ENCODE assay signal across 9 mouse cellular contexts in the genomic region with DNA sequence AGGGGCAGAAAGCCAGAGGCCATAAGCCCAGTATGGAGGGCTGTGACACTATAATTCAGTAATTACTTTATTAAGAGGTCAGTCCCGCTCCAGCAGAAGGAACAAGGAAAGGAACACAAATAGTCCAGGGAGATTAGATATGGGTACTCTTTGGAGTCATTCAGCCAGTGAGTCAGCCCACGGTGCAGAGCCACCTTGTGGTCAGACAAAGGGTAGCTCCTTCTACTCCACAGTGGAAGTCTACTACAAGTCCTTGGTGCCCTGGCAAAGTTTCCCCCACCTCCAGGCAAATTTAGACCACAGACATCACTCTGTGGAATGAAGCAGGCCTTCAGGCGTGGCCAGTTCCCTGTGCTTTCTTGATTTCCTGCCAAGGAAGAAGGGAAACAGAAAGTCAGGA. TPM values are rescaled to one million over a fixed set of nuclear protein-coding genes. Genes with fewer than 3 reads are reported as not detected.
A peak's percentile ranks its signal among the peaks of the same experiment; 100 is the strongest.
DNase-seq lines count a peak whose midpoint lies in the region; ATAC-seq lines count a peak whose summit lies in the region.
"Had no signal": no experiment of that assay in that cellular context is flagged by ENCODE, and none has a peak within 500 bp of the region (broad histone marks: within the 10 kb centered on the region; RNA-seq: fewer than 3 reads in every experiment).

No protein-coding gene starts in this region.

- ATAC-seq in midbrain, embryonic 12.5 days (ENCODE audit: low FRiP score, low read depth) = 0 out of 2 replicates have a peak, but pooled peaks have one; percentile 44
- ATAC-seq in midbrain, embryonic 16.5 days = no peak
- peak; percentile 43; the same call in 1 of the 2 replicates for ATAC-seq in hindbrain, embryonic 15.5 days (ENCODE audit: low FRiP score, low read depth)

- peaks cover 25% of the 10 kb centered on the region for H3K36me3 ChIP-seq in midbrain, embryonic 12.5 days
- H3K36me3 ChIP-seq in midbrain, embryonic 16.5 days (ENCODE audit: control insufficient read depth, insufficient read depth, low read length) = peaks cover 21% of the 10 kb centered on the region
- H3K36me3 ChIP-seq in hindbrain, embryonic 15.5 days = peaks cover 13% of the 10 kb centered on the region

- H3K27me3 ChIP-seq in midbrain, embryonic 12.5 days = peaks cover 15% of the 10 kb centered on the region
- H3K27me3 ChIP-seq in midbrain, embryonic 16.5 days (ENCODE audit: control insufficient read depth, insufficient read depth, low read depth, low read length) = peaks cover 1% of the 10 kb centered on the region; the same call in 1 of the 2 replicates
- H3K27me3 ChIP-seq in hindbrain, embryonic 15.5 days = 0 out of 2 replicates have a peak, but pooled peaks cover 4% of the 10 kb centered on the region

- 29% methylated on average over 3 of the region's 3 CpGs for WGBS in midbrain, embryonic 12.5 days
- 35% methylated on average over 3 of the region's 3 CpGs for WGBS in midbrain, embryonic 16.5 days
- 50% methylated on average over 3 of the region's 3 CpGs for WGBS in hindbrain, embryonic 15.5 days

- no peak overlapping the region for H3K9ac ChIP-seq in midbrain, embryonic 12.5 days (replicated peaks)
- H3K9ac ChIP-seq in midbrain, embryonic 16.5 days (ENCODE audit: low read depth, low read length) = no peak overlapping the region
- H3K9ac ChIP-seq in hindbrain, embryonic 15.5 days = no peak overlapping the region

- no peak overlapping the region for H3K27ac ChIP-seq in midbrain, embryonic 12.5 days (replicated peaks)
- no peak overlapping the region for H3K27ac ChIP-seq in midbrain, embryonic 16.5 days (ENCODE audit: low read length)
- no peak overlapping the region for H3K27ac ChIP-seq in hindbrain, embryonic 15.5 days (replicated peaks)

- intact Hi-C loops in left cerebral cortex, postnatal 25 days (cut with DNase I) = loop anchor here (2.0 to 5.0 kb wide), 2 partner anchors 85 to 217 kb away; no protein-coding TSS in a partner anchor

- no peaks in the 10 kb centered on the region for H3K9me3 ChIP-seq in midbrain, embryonic 12.5 days
- no peaks in the 10 kb centered on the region for H3K9me3 ChIP-seq in midbrain, embryonic 16.5 days (replicated peaks; ENCODE audit: control insufficient read depth, low read length, poor library complexity, severe bottlenecking)
- H3K9me3 ChIP-seq in hindbrain, embryonic 15.5 days = no peaks in the 10 kb centered on the region

- H3K4me2 ChIP-seq in midbrain, embryonic 12.5 days (replicated peaks) = no peak overlapping the region
- no peak overlapping the region for H3K4me2 ChIP-seq in midbrain, embryonic 16.5 days (ENCODE audit: low read length)
- no peak overlapping the region for H3K4me2 ChIP-seq in hindbrain, embryonic 15.5 days

- no peak overlapping the region for H3K4me3 ChIP-seq in midbrain, embryonic 12.5 days
- H3K4me3 ChIP-seq in midbrain, embryonic 16.5 days (ENCODE audit: low read depth, low read length) = no peak overlapping the region
- H3K4me3 ChIP-seq in hindbrain, embryonic 15.5 days = no peak overlapping the region

- H3K4me1 ChIP-seq in midbrain, embryonic 12.5 days = no peaks in the 10 kb centered on the region
- H3K4me1 ChIP-seq in midbrain, embryonic 16.5 days (ENCODE audit: control insufficient read depth, insufficient read depth, low read length) = no peaks in the 10 kb centered on the region
- H3K4me1 ChIP-seq in hindbrain, embryonic 15.5 days (replicated peaks) = peaks cover 10% of the 10 kb centered on the region; the same call in 1 of the 2 replicates

- peak; percentile 68 for DNase-seq in adrenal gland, adult 2 months
- DNase-seq in gastrocnemius, adult 18-20 months (ENCODE audit: low spot score) = peak; percentile 85
- DNase-seq in left cerebral cortex, postnatal 25 days (ENCODE audit: low spot score in 2 of 2) = peak; percentile 46 to 56
- peak; percentile 14 to 33 for DNase-seq in natural killer cell, adult 2 months (ENCODE audit: low spot score in 2 of 2)
- peak; percentile 58 for DNase-seq in thymus, postnatal 4 days

RNA-seq across cellular contexts. Expression of a gene that starts 0.8 kb away (rescaled TPM):
- polyA plus RNA-seq in midbrain, embryonic 12.5 days (2016; fragmentation: Nextera tagmentation; extraction: Ambion mirVana) = 0.10 TPM in 2 replicates
- polyA plus RNA-seq in midbrain, embryonic 16.5 days (2015; fragmentation: Nextera tagmentation; extraction: Ambion mirVana) = 0.21 and 0.30 TPM in 2 replicates
- total RNA-seq in adrenal gland, adult 2 months (2021) = 1 to 10 TPM in 1 of 2 experiments, under 1 TPM in 1; 0.29 to 1.5 TPM
- polyA plus RNA-seq in adrenal gland, adult 2 months (2012; rRNA removed) = 3.0 TPM in 2 replicates
- total RNA-seq in gastrocnemius, adult 18-20 months (2021) = under 1 TPM; 0.23 to 0.33 TPM
- 0.30 and 0.39 TPM in 2 replicates for polyA plus RNA-seq in hindbrain, embryonic 15.5 days (2015; fragmentation: Nextera tagmentation; extraction: Ambion mirVana)
- 10 to 100 TPM in 1 of 2 experiments, 1 to 10 TPM in 1; 9.8 to 12.2 TPM for total RNA-seq in left cerebral cortex, postnatal 25 days (2021)
- polyA plus RNA-seq: neural tube, embryonic 14.5 days had no signal

RNA-seq across cellular contexts. Expression of a gene that starts 8.2 kb away (rescaled TPM):
- polyA plus RNA-seq in midbrain, embryonic 12.5 days (2016; fragmentation: Nextera tagmentation; extraction: Ambion mirVana) = 83.8 and 95.1 TPM in 2 replicates
- polyA plus RNA-seq in midbrain, embryonic 16.5 days (2015; fragmentation: Nextera tagmentation; extraction: Ambion mirVana) = 242 and 261 TPM in 2 replicates
- 10 to 100 TPM; 48.2 to 72.0 TPM for total RNA-seq in adrenal gland, adult 2 months (2021)
- 80.0 and 95.2 TPM in 2 replicates for polyA plus RNA-seq in adrenal gland, adult 2 months (2012; rRNA removed)
- 10 to 100 TPM; 32.9 to 38.0 TPM for total RNA-seq in gastrocnemius, adult 18-20 months (2021)
- 245 and 247 TPM in 2 replicates for polyA plus RNA-seq in hindbrain, embryonic 15.5 days (2015; fragmentation: Nextera tagmentation; extraction: Ambion mirVana)
- 100 to 1,000 TPM; 124 to 134 TPM for total RNA-seq in left cerebral cortex, postnatal 25 days (2021)

RNA-seq across cellular contexts. Expression of a gene that starts 18.5 kb away (rescaled TPM):
- polyA plus RNA-seq in midbrain, embryonic 12.5 days (2016; fragmentation: Nextera tagmentation; extraction: Ambion mirVana) = 84.3 and 89.4 TPM in 2 replicates
- polyA plus RNA-seq in midbrain, embryonic 16.5 days (2015; fragmentation: Nextera tagmentation; extraction: Ambion mirVana) = 80.3 and 91.1 TPM in 2 replicates
- 10 to 100 TPM; 47.5 to 61.8 TPM for total RNA-seq in adrenal gland, adult 2 months (2021)
- 56.4 and 64.8 TPM in 2 replicates for polyA plus RNA-seq in adrenal gland, adult 2 months (2012; rRNA removed)
- 10 to 100 TPM; 57.0 to 65.8 TPM for total RNA-seq in gastrocnemius, adult 18-20 months (2021)
- polyA plus RNA-seq in hindbrain, embryonic 15.5 days (2015; fragmentation: Nextera tagmentation; extraction: Ambion mirVana) = 93.3 and 103 TPM in 2 replicates
- 10 to 100 TPM; 35.4 to 38.6 TPM for total RNA-seq in left cerebral cortex, postnatal 25 days (2021)

RNA-seq across cellular contexts. Expression of a gene that starts 20.3 kb away (rescaled TPM):
- 6.2 and 7.3 TPM in 2 replicates for polyA plus RNA-seq in midbrain, embryonic 12.5 days (2016; fragmentation: Nextera tagmentation; extraction: Ambion mirVana)
- 7.3 and 7.6 TPM in 2 replicates for polyA plus RNA-seq in midbrain, embryonic 16.5 days (2015; fragmentation: Nextera tagmentation; extraction: Ambion mirVana)
- total RNA-seq in adrenal gland, adult 2 months (2021) = 10 to 100 TPM; 16.5 to 21.9 TPM
- polyA plus RNA-seq in adrenal gland, adult 2 months (2012; rRNA removed) = 15.5 and 16.0 TPM in 2 replicates
- 1 to 10 TPM; 6.9 to 7.2 TPM for total RNA-seq in gastrocnemius, adult 18-20 months (2021)
- polyA plus RNA-seq in hindbrain, embryonic 15.5 days (2015; fragmentation: Nextera tagmentation; extraction: Ambion mirVana) = 7.1 and 7.5 TPM in 2 replicates
- 1 to 10 TPM; 7.1 to 8.8 TPM for total RNA-seq in left cerebral cortex, postnatal 25 days (2021)

RNA-seq across cellular contexts. Expression of a gene that starts 24.3 kb away (rescaled TPM):
- 35.0 and 36.4 TPM in 2 replicates for polyA plus RNA-seq in midbrain, embryonic 12.5 days (2016; fragmentation: Nextera tagmentation; extraction: Ambion mirVana)
- polyA plus RNA-seq in midbrain, embryonic 16.5 days (2015; fragmentation: Nextera tagmentation; extraction: Ambion mirVana) = 25.0 and 25.2 TPM in 2 replicates
- total RNA-seq in adrenal gland, adult 2 months (2021) = 10 to 100 TPM; 22.5 to 26.0 TPM
- polyA plus RNA-seq in adrenal gland, adult 2 months (2012; rRNA removed) = 14.1 and 15.1 TPM in 2 replicates
- total RNA-seq in gastrocnemius, adult 18-20 months (2021) = 1 to 10 TPM; 2.3 to 2.6 TPM
- 27.7 and 28.6 TPM in 2 replicates for polyA plus RNA-seq in hindbrain, embryonic 15.5 days (2015; fragmentation: Nextera tagmentation; extraction: Ambion mirVana)
- 10 to 100 TPM; 20.6 to 21.3 TPM for total RNA-seq in left cerebral cortex, postnatal 25 days (2021)

Comparison
In these comparisons a context has a peak if more than half of its experiments do, and no peak if none do; other contexts are left out.
1. DNase-seq: peak in every context shown above with its lines; median percentile 85 in gastrocnemius, adult 18-20 months; 68 in adrenal gland, adult 2 months; 58 in thymus, postnatal 4 days; 51 in left cerebral cortex, postnatal 25 days; 24 in natural killer cell, adult 2 months.